Mouse (Mus musculus) kidney, adult 9 months (tissue): ENCODE results near the gene Npw.

Experiments used
- DNase-seq: peaks from one replicate; pipeline ENCODE4 v3.0.0; 2022

Npw gene

DNA sequence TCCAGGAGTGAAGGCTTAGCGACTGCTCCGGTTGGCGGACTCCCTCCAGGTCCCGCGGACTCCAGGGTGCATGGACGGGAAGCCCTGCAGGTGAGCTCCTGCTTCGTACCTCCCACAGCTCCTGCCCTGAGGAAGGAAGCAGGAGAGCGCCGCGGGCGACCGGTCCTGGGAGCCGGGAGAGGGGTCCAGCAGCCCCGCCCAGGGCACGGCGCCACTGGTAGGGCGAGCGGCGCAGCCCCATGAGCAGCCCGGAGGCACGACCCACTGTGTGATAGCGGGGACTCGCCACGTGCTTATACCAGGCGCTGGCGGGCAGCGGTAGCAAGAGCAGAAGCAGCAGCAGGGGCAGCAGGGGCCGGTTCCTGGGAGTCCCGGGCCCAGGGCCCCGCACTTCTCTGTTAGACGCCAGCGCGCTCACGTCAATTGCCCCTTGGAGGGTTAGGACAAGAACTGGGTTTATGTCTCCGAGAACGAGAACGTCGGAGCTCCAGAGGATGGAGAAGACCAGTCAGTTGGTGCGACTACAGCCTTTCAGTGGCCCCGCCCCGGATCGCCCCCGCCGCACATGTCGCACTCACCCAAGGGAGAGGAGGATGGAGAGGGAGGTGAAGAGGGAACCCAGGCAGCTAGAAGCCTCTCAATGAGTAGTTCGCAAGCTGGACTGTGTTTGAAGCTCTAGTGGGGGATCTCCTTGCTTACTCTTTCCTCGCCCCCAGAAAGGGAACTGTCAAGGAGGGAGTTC lies at the start of gene Npw:
TSS of gene Npw (minus strand) at position 441 of the 742 bp plus-strand sequence.
- DNase-seq, result no peak

DNA sequence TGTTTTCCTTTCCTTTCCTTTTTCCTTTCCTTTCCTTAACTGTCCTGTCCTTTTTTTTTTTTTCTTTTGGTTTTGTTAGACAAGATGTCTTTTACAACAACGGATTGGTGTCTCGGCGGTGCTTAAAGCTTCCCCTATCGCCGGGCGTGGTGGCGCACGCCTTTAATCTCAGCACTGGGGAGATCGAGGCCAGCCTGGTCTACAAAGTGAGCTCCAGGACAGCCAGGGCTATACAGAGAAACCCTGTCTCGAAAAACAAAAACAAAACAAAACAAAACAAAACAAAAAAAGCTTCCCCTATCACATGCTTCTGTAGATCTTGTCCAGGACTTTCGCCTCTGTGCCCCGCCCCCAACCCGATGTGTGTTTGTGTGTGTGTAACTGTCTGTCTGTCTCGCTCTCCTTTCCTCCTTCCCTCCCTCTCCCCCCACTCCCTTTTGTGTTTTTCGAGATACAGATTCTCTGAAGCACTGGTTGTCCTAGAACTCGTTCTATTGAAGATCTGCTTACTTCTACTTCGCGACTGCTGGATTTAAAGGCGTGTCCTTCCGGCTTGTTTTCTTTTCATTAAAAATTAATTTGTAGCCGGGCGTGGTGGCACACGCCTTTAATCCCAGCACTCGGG lies 49.7 kb upstream of the Npw start:
- no peak for DNase-seq

- peak; percentile 95 for DNase-seq
These were observed 48.9 kb upstream of the Npw start, which contains the start of gene Tbl3 for GRCm38 (mm10) chr17:24706982-24707800. Gene Tbl3 (minus strand): TSS chr17:24707660.

GRCm38 (mm10) chr17:24705821-24706220 lies 47.6 kb upstream of the Npw start:
- DNase-seq, result no peak

DNA sequence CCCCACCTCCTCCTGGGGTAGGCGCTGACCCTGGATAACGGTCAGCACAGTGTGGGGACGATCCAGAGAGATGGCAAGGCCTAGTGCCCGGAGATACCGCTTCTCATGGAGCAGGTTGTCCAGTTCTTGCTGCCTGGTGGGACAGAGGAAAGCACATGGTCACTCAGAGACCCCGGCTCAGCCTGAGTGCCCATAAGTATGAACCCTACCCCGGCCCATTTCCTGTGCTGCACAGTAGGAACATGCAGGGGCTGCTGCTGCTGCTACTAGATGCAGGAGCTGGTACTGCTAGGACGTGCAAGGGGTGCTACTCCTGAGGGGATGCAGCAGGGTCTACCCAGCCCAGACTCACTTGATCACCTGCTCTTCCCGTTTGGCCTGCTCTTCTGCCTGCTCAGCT lies 43.0 kb upstream of the Npw start:
- no peak for DNase-seq

GRCm38 (mm10) chr17:24699473-24699872 lies 41.2 kb upstream of the Npw start:
- DNase-seq, result no peak

DNA sequence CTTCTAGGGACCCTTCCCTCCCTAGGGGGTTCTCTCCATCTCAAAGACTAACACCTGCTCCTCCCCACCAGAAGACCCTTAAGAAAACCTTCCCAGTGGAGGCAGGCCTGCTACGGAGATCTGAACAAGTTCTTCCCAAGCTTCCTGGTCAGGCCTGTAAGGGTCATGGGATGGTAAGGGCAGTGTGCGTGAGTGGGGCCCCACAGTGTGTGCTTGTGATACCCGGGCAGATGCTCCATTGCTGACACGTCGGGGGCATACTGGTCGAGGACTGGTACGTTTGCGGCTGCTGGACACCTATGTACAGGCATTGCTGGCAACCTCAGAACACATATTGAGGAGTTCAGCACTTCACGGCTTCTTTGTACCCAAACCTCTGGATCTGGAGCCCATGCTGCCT lies 40.5 kb upstream of the Npw start:
- DNase-seq, result no peak

GRCm38 (mm10) chr17:24697985-24698384 lies 39.7 kb upstream of the Npw start:
- no peak for DNase-seq

- peak; percentile 84 for DNase-seq
These were observed 37.9 kb upstream of the Npw start, which contains the start of the genes Gfer and Noxo1 for GRCm38 (mm10) chr17:24696011-24696697. Gene Gfer (minus strand): TSS chr17:24696156. Gene Noxo1 (plus strand): TSS chr17:24696234.

DNA sequence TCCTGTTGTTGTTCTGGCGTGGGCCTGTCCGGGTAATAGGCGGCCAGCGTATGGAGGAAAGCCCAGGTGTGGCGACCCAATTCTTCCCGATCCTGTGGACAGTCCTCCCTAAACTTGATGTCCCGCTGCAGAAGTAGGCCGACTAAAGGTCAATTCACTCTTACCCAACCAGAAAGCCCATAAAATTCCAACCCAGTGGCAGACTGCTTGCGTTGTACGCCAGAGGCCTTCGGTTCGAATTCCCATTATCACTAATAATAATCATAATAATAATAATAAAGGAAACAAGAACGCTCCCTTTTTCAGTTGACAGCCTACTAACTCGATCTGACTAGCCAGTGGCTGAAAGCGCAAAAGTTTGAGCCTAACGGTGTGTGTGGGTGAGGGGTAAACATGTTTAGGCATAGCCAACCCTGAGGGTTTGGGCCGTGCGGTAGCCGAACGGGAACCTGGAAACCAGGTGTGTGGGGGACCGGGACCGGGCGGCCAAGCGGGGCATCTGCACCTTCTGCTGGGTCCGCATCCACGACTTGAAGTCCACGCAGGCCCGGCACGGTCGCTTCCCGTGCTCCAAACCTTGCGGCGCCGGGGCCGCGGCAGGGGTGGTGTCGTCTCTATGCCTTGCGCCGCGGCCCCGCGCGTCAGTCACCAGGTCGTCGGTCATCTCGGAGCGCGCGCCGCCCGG lies 37.2 kb upstream of the Npw start:
- DNase-seq, result peak; percentile 63

- no peak for DNase-seq
These were observed 34.1 kb upstream of the Npw start for GRCm38 (mm10) chr17:24692385-24692784.

DNA sequence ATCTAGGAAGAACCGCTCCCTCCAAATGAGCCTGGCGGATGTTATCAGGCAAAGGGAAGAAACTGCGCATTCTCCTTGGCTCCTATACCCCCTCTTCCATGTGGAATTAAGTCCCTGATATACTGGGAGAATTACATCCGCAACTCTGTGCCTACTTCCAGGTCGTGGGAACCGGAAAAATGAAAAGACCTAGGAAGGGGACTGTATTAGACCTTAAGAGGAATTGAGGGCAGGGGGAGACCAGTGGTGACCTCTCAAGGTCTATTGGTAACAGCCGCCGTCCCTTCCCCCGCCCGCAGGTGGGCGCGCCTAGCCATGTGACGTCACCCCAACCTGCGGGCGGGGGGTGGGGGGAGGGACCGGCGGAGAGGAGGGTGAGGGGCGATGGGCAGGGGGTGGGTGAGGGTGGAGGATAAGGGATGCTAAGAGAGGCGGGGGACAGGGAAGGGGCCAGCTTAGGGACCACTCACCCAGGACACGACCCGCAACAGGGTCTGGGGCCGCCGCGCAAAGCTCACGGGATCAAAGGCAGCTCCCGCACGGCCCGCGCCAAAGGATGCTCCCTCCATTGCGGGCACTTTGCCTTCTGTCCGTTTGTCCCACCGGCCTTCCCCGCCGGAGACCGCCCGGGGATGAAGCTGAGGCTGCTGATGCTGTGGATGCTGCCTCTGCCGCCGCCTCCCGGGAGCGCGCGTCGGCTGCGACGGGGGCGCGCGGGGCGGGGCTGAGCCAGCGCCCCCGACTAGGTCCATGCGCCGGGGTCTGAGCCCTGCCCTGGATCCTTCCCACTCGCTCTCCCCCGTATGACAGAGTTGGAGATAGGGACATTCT lies 31.2 kb upstream of the Npw start, which contains the start of gene Syngr3:
TSS of gene Syngr3 (minus strand) at position 705 of the 831 bp plus-strand sequence.
- DNase-seq, result no peak

GRCm38 (mm10) chr17:24687599-24687998 lies 29.3 kb upstream of the Npw start:
- no peak for DNase-seq

- peak; percentile 56 for DNase-seq
These were observed 28.9 kb upstream of the Npw start for GRCm38 (mm10) chr17:24687146-24687595.

GRCm38 (mm10) chr17:24686514-24686913 lies 28.3 kb upstream of the Npw start:
- DNase-seq, result peak; percentile 66

DNA sequence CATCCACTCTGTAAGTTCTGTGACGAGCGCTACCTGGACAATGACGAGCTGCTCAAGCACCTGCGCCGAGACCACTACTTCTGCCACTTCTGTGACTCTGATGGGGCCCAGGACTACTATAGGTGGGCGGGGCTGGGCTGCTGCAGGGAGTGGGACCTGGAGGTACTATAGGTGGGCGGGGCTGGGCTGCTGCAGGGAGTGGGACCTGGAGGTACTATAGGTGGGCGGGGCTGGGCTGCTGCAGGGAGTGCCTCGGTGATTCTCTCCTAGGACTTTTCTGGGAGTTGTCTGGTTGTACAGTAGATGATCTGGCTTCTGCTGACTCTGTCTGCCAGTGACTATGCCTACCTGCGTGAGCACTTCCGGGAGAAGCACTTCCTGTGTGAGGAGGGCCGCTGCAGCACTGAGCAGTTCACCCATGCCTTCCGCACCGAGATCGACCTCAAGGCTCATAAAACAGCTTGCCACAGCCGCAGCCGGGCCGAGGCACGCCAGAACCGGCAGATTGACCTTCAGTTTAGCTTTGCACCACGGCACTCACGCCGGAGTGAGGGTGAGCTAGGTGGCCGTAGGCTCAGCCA lies 19.3 kb upstream of the Npw start:
- no peak for DNase-seq

DNA sequence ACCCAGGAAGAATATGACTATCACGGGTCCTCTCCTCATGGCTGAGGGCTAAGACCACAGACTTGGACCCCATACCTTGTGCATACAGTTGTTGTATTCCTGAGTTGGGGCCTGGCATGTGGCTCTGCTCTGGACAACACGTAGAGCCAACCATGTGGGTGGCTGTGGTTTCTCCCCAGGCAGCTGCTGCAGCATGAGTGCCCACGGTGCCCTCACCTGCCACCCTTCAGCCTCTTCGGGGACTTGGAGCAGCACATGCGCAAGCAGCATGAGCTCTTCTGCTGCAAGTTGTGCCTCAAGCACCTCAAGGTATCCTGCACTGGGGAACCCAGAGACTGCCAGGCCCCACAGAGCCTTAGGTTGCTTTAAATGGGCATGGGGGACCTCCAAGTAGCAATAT lies 18.6 kb upstream of the Npw start:
- DNase-seq, result no peak

DNA sequence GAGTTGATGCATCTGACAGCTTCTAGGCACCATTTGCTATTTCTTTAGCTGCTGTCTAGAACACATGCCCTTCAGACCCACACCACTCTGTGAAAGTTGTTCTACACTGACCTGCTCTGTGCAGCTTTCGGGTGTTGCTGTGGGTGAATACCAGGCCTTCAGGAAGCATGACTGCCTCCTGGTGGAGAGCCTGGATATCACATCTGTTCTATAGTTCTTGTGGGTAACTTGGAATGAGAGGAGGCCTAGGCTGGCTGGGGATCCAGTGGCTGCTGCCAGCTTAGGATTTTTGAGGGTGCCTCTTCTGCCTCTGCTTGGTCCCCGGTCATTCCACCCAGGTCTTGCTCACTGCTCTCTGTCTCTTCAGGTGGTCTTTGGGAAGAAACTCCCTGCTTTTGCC lies 17.9 kb upstream of the Npw start:
- peak; percentile 78 for DNase-seq

DNA sequence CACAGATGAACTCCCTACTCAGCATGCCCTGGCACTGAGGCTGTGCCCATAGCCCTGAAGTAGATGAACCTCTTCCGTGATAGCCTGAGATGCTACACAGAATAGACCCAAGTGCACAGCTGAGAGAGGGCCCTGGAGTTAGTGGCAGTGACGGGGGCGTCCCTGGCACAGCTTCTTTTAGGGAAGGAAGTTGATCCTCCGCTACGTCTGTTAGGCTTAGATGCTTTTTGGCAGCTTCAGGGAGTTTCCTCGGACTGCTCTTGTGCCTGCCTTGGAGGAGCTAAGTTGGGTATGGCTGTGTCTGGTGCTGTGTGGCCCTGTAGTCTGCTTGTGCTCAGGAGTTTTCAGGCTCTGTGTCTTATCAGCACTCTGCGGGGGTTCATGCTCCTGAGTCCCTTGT lies 16.0 kb upstream of the Npw start:
- DNase-seq, result no peak

GRCm38 (mm10) chr17:24672141-24672540 lies 13.9 kb upstream of the Npw start:
- DNase-seq, result peak; percentile 70

- DNase-seq, result no peak
These were observed 13.1 kb upstream of the Npw start for GRCm38 (mm10) chr17:24671346-24671745.
